Mouse (Mus musculus) forebrain, embryonic 12.5 days (tissue): ENCODE data around the gene Mmp9. TPM values are rescaled to one million over a fixed set of nuclear protein-coding genes. Genes with fewer than 3 reads are reported as not detected.

ENCODE experiments used
- ATAC-seq: fragments of 200-750 bp; cut with Nextera tagmentation; 2 replicates; pipeline ENCODE4 v1.8.0; 2017; ENCODE audit warnings: moderate TSS enrichment; ENCODE audit not compliant: low FRiP score
- H3K27ac ChIP-seq: fragments of 300-500 bp; sonication (generic); 2 replicates; pipeline ENCODE4 v1.5.1; 2016; ENCODE audit warnings: mild to moderate bottlenecking
- H3K27me3 ChIP-seq: fragments of 300-500 bp; sonication (generic); 2 replicates; pipeline ENCODE4 v1.6.1; 2016; ENCODE audit warnings: mild to moderate bottlenecking
- H3K36me3 ChIP-seq: fragments of 300-500 bp; sonication (generic); replicated peaks from 2 replicates; pipeline ENCODE4 v1.6.1; 2016; ENCODE audit warnings: mild to moderate bottlenecking
- H3K4me1 ChIP-seq: fragments of 300-500 bp; sonication (generic); 2 replicates; pipeline ENCODE4 v1.6.1; 2016
- H3K4me2 ChIP-seq: fragments of 300-500 bp; sonication (generic); 2 replicates; pipeline ENCODE4 v1.6.1; 2016; ENCODE audit warnings: mild to moderate bottlenecking, moderate library complexity
- H3K4me3 ChIP-seq: fragments of 300-500 bp; sonication (generic); replicated peaks from 2 replicates; pipeline ENCODE4 v1.5.1; 2016; ENCODE audit warnings: mild to moderate bottlenecking
- H3K9ac ChIP-seq: fragments of 300-500 bp; sonication (generic); 2 replicates; pipeline ENCODE4 v1.6.1; 2016; ENCODE audit warnings: mild to moderate bottlenecking
- H3K9me3 ChIP-seq: fragments of 300-500 bp; sonication (generic); 2 replicates; pipeline ENCODE4 v1.6.1; 2016
- WGBS: fragments of 180-500 bp; shearing (Covaris S2); methylation state at CpG from one replicate; pipeline ENCODE4 v1.1.7; 2016; 5-methylcytosine and 5-hydroxymethylcytosine counted together
- polyA plus RNA-seq: library from polyadenylated mRNA; unstranded; fragments of >200 nt; fragmentation: Nextera tagmentation; extraction: Ambion mirVana; gene quantifications from 2 replicates; pipeline ENCODE4 v1.2.1, GENCODE M21; 2016

Mmp9 gene
- polyA plus RNA-seq, 1 experiment from 2014 or later, result 3.6 TPM

DNA sequence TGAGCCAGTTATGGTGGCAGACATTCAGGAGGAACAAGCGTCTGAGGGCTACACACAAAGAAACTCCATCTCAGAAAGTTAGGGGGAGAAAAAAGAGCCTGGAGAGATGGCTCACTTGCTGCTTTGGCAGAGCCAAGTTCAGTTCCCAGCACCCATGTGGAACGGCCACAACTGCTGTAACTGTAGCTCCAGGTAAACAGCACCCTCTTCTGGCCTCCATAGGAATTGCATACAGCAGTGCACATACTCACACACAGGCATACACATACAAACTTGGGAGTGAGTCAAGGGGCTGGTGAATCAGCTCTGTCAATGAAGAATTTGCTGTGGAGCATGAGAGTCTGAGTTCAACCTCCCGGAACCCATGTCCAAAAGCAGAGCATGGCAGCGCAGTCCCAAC lies 34.5 kb upstream of the Mmp9 start:
- Histone ChIP-seq H3K9me3 (peaks cover 8% of the 10 kb centered on the region), H3K36me3 (peaks cover 86% of the 10 kb centered on the region), H3K4me1 (peaks cover 18% of the 10 kb centered on the region), H3K4me3 (no peak overlapping the region), H3K27me3 (no peaks in the 10 kb centered on the region), H3K9ac (no peak overlapping the region), H3K27ac (no peak overlapping the region), H3K4me2 (no peak overlapping the region)
- ATAC-seq, result no peak
- 97% methylated on average over 4 of the region's 4 CpGs for WGBS

GRCm38 (mm10) chr2:164907511-164907910 lies 33.1 kb upstream of the Mmp9 start:
- H3K4me3 ChIP-seq, result 0 out of 2 replicates have a peak overlapping the region, but pooled peaks have one; percentile 0
- 96% methylated on average over 12 of the region's 12 CpGs for WGBS
- H3K9ac ChIP-seq, result no peak overlapping the region
- no peak overlapping the region for H3K4me2 ChIP-seq
- H3K36me3 ChIP-seq, result peaks cover 72% of the 10 kb centered on the region
- no peaks in the 10 kb centered on the region for H3K27me3 ChIP-seq
- peaks cover 23% of the 10 kb centered on the region for H3K4me1 ChIP-seq
- no peak for ATAC-seq
- H3K9me3 ChIP-seq, result peaks cover 8% of the 10 kb centered on the region
- H3K27ac ChIP-seq, result no peak overlapping the region

DNA sequence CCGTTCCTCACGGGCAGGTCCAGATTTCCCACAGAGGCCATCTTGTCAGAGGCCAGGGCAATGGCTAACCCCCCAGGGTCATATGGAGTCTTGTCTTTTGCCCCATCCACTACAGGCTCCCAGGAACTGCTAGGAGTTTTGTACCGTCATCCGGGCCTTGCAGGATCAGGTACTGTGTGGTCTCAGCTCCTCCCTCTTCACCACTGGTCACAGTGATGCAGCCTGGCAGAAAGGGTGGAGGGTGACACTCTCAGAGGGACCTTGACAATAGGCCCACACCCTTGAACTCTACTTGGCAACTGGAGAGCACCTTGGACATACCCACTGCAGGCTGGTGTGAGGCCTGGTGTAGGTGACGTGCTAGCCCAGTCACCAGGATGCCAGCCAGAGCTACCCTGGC lies 32.6 kb upstream of the Mmp9 start:
- H3K36me3 ChIP-seq, result peaks cover 67% of the 10 kb centered on the region
- no peak overlapping the region for H3K4me2 ChIP-seq
- ATAC-seq, result no peak
- peaks cover 8% of the 10 kb centered on the region for H3K9me3 ChIP-seq
- H3K27ac ChIP-seq, result no peak overlapping the region
- H3K4me3 ChIP-seq, result no peak overlapping the region
- no peaks in the 10 kb centered on the region for H3K27me3 ChIP-seq
- H3K4me1 ChIP-seq, result peaks cover 23% of the 10 kb centered on the region
- WGBS, result 94% methylated on average over 5 of the region's 5 CpGs
- no peak overlapping the region for H3K9ac ChIP-seq

GRCm38 (mm10) chr2:164909100-164909499 lies 31.5 kb upstream of the Mmp9 start:
- no peaks in the 10 kb centered on the region for H3K27me3 ChIP-seq
- WGBS, result 83% methylated on average over 3 of the region's 3 CpGs
- H3K4me3 ChIP-seq, result 0 out of 2 replicates have a peak overlapping the region, but pooled peaks have one; percentile 74
- H3K9ac ChIP-seq, result peak overlapping the region; percentile 17; the same call in 1 of the 2 replicates
- H3K9me3 ChIP-seq, result peaks cover 8% of the 10 kb centered on the region
- no peak for ATAC-seq
- H3K4me1 ChIP-seq, result peaks cover 23% of the 10 kb centered on the region
- 0 out of 2 replicates have a peak overlapping the region, but pooled peaks have one; percentile 88 for H3K4me2 ChIP-seq
- H3K36me3 ChIP-seq, result peaks cover 56% of the 10 kb centered on the region
- no peak overlapping the region for H3K27ac ChIP-seq

DNA sequence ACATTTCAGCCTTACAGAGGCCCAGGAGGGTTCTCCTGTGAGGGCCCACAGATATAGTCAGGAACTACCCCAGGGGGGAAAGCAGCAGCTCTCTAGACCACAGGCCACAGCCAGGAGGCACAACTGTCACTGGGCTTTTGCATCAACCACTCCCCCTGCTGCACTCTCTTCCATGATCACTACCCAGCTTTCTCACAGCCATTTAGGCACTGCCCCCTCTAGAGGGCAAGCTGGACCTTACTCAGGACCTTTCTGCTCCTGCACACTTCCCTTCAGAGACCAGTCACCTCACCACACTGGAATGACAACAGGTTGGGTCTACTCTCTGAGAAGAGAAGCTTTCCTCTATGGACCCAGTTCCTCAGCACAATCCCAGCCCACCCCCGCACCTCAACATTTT lies 31.0 kb upstream of the Mmp9 start:
- H3K36me3 ChIP-seq, result peaks cover 52% of the 10 kb centered on the region
- peak overlapping the region; percentile 74 for H3K4me3 ChIP-seq
- H3K9me3 ChIP-seq, result peaks cover 8% of the 10 kb centered on the region
- no peak for ATAC-seq
- H3K9ac ChIP-seq, result peak overlapping the region; percentile 17; the same call in 1 of the 2 replicates
- H3K27me3 ChIP-seq, result no peaks in the 10 kb centered on the region
- H3K4me1 ChIP-seq, result peaks cover 23% of the 10 kb centered on the region
- peak overlapping the region; percentile 88 for H3K4me2 ChIP-seq
- H3K27ac ChIP-seq, result 0 out of 2 replicates have a peak overlapping the region, but pooled peaks have one; percentile 8
- 82% methylated on average over 1 of the region's 1 CpGs for WGBS

- H3K27me3 ChIP-seq, result no peaks in the 10 kb centered on the region
- ATAC-seq, result peak; percentile 8; the same call in 1 of the 2 replicates
- WGBS, result 6% methylated on average over 37 of the region's 37 CpGs
- H3K27ac ChIP-seq, result peak overlapping the region; percentile 98
- H3K4me1 ChIP-seq, result peaks cover 23% of the 10 kb centered on the region
- H3K4me3 ChIP-seq, result peak overlapping the region; percentile 74
- peaks cover 42% of the 10 kb centered on the region for H3K36me3 ChIP-seq
- H3K9me3 ChIP-seq, result peaks cover 8% of the 10 kb centered on the region
- H3K4me2 ChIP-seq, result peak overlapping the region; percentile 88
- H3K9ac ChIP-seq, result peak overlapping the region; percentile 82
Measured at GRCm38 (mm10) chr2:164910360-164911061, 30.1 kb upstream of the Mmp9 start.

GRCm38 (mm10) chr2:164911086-164912048 lies 29.2 kb upstream of the Mmp9 start, which contains the start of gene Zfp335:
Zfp335 (minus strand) TSS chr2:164911757.
- under 1% methylated on average over 89 of the region's 91 CpGs for WGBS
- peaks cover 3% of the 10 kb centered on the region for H3K9me3 ChIP-seq
- peak within 1 kb of the TSS; percentile 98 for H3K27ac ChIP-seq
- peak; percentile 92 for ATAC-seq
- H3K4me1 ChIP-seq, result peaks cover 23% of the 10 kb centered on the region
- peaks cover 33% of the 10 kb centered on the region for H3K36me3 ChIP-seq
- no peaks in the 10 kb centered on the region for H3K27me3 ChIP-seq
- H3K4me2 ChIP-seq, result peak within 1 kb of the TSS; percentile 88
- H3K9ac ChIP-seq, result peak within 1 kb of the TSS; percentile 82
- peak within 1 kb of the TSS; percentile 74 for H3K4me3 ChIP-seq

- peaks cover 23% of the 10 kb centered on the region for H3K4me1 ChIP-seq
- peak; percentile 7 for ATAC-seq
- 27% methylated on average over 12 of the region's 12 CpGs for WGBS
Measured at GRCm38 (mm10) chr2:164912151-164912550, 28.4 kb upstream of the Mmp9 start.

GRCm38 (mm10) chr2:164912749-164913427 lies 27.7 kb upstream of the Mmp9 start:
- no peak overlapping the region for H3K27ac ChIP-seq

More at GRCm38 (mm10) chr2:164912151-164912550, 28.4 kb upstream of the Mmp9 start:
- Histone ChIP-seq H3K27me3 (no peaks in the 10 kb centered on the region), H3K36me3 (peaks cover 25% of the 10 kb centered on the region), H3K9me3 (no peaks in the 10 kb centered on the region), H3K27ac (peak overlapping the region; percentile 98), H3K4me3 (peak overlapping the region; percentile 74), H3K4me2 (peak overlapping the region; percentile 88), H3K9ac (peak overlapping the region; percentile 82)

GRCm38 (mm10) chr2:164913428-164913786 lies 27.2 kb upstream of the Mmp9 start:
- ATAC-seq, result no peak
- peaks cover 13% of the 10 kb centered on the region for H3K36me3 ChIP-seq
- H3K4me3 ChIP-seq, result no peak overlapping the region
- H3K27me3 ChIP-seq, result no peaks in the 10 kb centered on the region
- H3K4me1 ChIP-seq, result peaks cover 23% of the 10 kb centered on the region
- 98% methylated on average over 2 of the region's 2 CpGs for WGBS
- H3K9me3 ChIP-seq, result no peaks in the 10 kb centered on the region
- no peak overlapping the region for H3K4me2 ChIP-seq
- no peak overlapping the region for H3K27ac ChIP-seq
- H3K9ac ChIP-seq, result no peak overlapping the region

More at GRCm38 (mm10) chr2:164912749-164913427, 27.7 kb upstream of the Mmp9 start:
- peaks cover 18% of the 10 kb centered on the region for H3K36me3 ChIP-seq
- no peak for ATAC-seq
- H3K4me2 ChIP-seq, result peak overlapping the region; percentile 88; the same call in 1 of the 2 replicates
- 91% methylated on average over 9 of the region's 9 CpGs for WGBS
- H3K4me3 ChIP-seq, result peak overlapping the region; percentile 74; the same call in 1 of the 2 replicates
- no peaks in the 10 kb centered on the region for H3K9me3 ChIP-seq
- peaks cover 23% of the 10 kb centered on the region for H3K4me1 ChIP-seq
- no peak overlapping the region for H3K9ac ChIP-seq
- no peaks in the 10 kb centered on the region for H3K27me3 ChIP-seq

DNA sequence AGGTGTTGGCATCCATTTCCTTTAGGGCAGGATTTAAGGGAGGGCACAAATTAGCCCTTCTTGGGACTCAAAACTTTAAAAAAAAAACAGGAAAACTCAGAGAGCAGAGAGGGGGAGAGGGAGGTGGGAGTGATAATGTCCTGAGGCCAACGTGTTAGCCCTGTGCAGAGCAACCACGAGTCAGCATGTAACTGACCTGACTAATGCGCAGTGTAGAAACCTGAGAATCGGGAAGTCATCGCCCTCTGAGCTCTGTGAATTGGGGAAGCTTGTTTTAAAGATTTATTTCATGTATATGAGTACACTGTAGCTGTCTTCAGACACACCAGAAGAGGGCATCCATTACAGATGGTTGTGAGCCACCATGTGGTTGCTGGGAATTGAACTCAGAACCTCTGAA lies 23.8 kb upstream of the Mmp9 start:
- no peak overlapping the region for H3K4me3 ChIP-seq
- H3K9ac ChIP-seq, result peak overlapping the region; percentile 12; the same call in 1 of the 2 replicates
- no peaks in the 10 kb centered on the region for H3K27me3 ChIP-seq
- WGBS, result 86% methylated on average over 5 of the region's 5 CpGs
- H3K4me1 ChIP-seq, result peaks cover 6% of the 10 kb centered on the region
- peaks cover 8% of the 10 kb centered on the region for H3K36me3 ChIP-seq
- H3K4me2 ChIP-seq, result no peak overlapping the region
- H3K27ac ChIP-seq, result no peak overlapping the region
- no peak for ATAC-seq
- no peaks in the 10 kb centered on the region for H3K9me3 ChIP-seq
